Mouse (Mus musculus) urinary bladder, postnatal 10 days (tissue): ENCODE data around the gene Gm20521.

Source experiments
- DNase-seq: peaks from one replicate; pipeline ENCODE4 v3.0.0; 2022; ENCODE audit warnings: low spot score

Gm20521 gene

DNA sequence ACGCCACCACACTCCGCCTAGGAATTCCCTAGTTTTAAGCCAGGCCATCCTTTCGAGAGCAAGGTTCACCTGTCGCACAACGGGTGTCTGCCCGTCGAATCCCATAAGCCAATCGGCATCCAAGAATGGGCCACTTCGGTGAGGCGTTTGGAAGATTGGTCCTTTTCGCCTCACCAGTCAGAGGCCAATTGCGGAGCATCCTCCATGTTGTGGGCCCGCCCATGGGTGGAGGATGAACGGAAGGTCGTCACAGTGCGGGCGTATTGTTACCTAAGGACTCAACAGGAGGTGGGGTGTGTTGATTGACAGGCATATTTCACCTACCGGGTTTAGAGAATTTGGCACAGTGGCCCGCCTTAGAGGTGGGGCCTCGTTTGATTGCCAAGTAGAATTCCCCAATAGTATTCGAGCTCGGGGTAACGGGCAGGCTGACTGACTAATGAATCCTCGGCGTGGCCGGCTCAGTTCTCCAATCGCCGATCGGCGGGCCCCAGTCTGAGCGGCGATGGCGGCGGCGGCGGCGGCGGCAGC lies 10.5 kb downstream of the Gm20521 start:
- peak; percentile 91 for DNase-seq

GRCm38 (mm10) chr14:54894296-54895151 lies 11.3 kb downstream of the Gm20521 start:
- DNase-seq: no peak

DNA sequence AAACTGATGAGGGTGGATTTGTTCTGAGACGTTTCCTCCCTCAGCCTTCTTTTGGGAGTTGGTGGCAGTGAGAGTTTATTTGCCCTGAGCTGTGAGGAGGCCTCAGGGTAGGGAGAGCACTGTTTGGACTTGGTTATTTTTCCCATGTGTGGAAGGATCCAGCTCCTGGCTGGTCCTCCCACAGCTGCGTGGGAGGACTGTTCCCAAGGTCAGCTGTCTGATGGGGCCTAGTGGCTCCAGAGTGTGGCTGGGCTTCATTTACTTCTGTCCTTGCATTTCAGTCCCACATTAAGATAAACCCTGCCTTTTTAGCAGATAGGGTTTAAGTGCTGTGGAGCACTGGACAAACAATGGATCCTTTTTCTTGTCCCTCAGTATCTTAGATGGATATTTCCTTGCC lies 14.2 kb downstream of the Gm20521 start:
- no peak for DNase-seq

GRCm38 (mm10) chr14:54900383-54900782 lies 17.1 kb downstream of the Gm20521 start:
- DNase-seq: no peak

DNA sequence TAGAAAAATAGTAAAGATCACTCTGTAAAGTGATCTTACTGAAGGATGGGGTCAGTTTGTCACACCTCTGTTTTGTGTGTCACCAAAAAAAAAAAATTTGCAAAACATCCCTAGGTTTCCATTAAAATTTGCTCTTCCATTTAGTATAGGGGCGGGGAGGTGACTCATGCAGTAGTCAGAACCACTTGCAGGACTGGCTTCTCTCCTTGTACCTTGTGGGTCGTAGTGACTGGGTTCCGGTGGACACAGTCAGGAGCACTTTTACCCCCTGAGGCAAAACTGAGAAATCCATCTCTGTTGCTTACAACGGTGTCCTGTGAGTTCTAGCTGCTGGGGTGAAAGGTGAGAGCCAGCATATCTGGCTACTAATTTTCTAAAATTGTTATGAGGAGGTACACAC lies 20.4 kb downstream of the Gm20521 start:
- DNase-seq: no peak

DNA sequence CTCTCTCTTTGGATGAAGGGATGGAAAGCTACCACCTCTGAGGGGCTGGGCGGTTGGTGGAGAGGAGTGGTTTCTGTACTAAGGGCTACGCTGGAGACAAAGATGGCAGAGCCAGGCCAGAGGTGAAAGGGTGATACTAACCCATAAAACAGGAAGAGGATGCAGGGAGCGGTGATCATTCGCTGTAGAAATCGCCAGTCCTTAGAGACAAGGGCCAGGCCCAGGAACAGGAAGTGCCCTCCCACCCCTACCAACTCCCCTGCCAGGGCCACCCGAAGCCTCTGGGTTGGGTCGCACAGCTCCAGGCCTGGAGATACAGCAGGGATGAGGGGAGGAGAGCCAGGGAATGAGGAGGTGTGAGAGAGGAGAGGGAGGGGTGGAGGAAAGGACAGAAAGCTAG lies 25.4 kb downstream of the Gm20521 start:
- DNase-seq: no peak

DNA sequence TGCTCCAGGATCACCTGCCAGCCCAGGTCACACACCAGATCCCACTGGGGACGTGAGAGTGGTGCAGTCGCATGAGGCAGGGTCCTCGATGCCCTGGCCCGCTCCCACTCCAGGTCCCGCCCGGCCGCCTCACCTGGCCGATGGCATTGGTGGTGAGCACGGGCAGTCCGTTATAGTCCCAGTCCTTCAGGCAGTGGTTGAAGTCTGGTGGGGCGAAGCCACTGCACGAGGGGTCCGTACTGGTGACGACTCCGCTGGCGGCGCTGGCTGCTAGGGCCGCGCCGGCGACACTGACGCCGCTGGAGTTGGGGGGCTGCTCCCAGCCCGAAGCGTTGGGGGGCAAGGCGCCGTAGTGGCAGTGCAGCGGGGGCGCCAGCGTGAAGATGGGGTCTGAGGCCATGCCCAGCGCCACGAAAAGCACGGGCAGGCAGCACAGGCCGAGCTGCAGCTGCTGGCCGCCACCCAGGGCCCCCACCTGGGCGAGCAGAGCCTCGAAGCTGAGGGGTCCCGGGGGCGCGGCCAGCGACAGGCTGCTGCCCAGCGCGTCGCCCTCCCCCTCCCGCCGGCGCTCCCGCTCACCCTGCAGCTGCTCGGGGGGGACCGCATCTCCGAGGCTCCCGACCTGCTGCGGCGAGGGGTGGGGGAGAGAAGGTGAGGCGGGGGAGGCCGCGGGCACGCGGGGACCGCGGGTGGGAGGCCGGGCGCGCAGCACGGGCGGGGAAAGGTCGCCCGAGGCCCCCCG lies 29.0 kb downstream of the Gm20521 start:
- no peak for DNase-seq

- DNase-seq: no peak
Observed at GRCm38 (mm10) chr14:54912886-54913285, 29.6 kb downstream of the Gm20521 start, which contains the start of gene Slc22a17. Gene Slc22a17, minus strand, starts transcription at chr14:54913132.

- no peak for DNase-seq
Observed at GRCm38 (mm10) chr14:54913343-54913742, 30.1 kb downstream of the Gm20521 start.

DNA sequence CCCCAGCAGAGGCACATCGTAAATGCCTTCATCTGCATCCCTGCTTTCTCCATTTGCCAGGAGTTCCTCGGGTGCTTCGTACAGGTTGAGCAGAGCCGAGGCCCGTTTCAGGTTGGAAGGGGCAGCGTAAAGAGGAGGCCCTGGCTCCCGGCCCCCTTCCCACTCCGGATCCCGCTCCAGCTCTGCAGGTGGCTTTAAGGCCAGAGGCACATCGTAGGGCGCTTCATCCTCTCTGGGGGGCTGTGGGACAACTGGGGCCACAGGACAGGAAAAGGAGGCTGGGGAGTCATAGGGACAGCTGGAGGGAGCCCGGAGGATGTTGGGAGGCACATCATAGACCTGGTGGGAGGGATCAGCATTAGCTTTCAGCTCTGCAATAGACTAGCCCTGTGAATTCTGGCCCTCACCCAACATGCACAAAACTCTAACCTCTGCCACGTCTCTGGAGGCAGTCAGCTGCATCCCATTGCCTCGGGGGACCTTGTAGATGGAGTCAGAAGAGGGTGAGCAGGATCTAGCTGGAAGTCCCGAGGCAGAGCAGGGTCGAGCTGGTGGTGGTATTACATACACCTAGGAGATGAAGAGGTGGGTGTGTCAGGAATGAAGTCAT lies 36.9 kb downstream of the Gm20521 start:
- DNase-seq: no peak

- DNase-seq: no peak
Observed at GRCm38 (mm10) chr14:54924641-54925348, 41.6 kb downstream of the Gm20521 start.

DNA sequence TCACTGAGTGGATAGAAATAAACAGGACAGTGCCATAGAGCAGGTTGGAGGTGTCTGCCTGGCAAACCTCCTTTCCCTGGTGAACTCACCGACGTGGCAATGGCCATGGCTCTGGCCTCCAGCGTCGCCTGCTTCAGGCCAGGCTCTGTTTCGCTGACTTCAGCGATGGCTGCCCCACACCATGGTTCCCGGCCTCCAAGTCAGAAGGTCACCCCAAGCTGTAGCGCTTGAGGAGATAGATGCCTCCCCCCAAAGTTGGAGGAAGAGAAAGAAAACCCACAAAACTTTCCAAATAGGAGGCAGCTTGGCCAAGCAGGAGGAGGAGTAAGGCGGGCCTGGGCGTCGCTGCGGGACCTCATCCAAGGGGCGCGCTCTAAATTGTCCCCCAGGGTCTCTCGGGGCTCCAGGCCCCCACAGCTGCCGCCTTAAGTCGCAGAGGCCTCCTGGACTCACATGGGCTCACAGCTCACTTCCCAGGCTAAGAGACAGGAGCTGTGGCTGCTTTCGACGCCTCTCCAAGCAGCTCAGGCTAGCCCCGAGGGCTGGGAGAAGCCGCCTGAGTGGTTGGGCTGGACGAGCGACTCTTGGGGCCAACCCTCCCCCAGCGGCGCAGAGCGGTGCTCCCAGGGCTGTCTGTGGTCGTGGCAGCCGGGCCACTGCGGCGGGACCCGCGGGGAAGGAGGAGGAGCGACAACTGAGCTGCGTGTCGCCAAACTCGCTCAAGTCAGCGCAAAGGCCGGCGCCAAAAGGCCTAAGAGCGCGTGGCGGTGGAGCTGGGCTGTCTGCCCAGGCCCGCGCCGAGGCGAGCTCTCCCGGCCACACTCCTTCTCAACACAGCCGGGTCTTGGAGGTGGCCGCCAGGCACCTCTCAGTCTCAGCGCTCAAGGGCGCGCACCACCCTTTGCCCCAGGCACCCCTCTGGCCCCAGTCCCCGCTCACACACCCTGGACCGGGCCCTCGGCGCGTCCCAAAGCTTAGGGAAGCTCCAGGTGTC lies 42.4 kb downstream of the Gm20521 start, which contains the start of gene Efs:
Efs (minus strand) TSS at position 778 of the 994 bp plus-strand sequence.
- peak; percentile 44 for DNase-seq

DNA sequence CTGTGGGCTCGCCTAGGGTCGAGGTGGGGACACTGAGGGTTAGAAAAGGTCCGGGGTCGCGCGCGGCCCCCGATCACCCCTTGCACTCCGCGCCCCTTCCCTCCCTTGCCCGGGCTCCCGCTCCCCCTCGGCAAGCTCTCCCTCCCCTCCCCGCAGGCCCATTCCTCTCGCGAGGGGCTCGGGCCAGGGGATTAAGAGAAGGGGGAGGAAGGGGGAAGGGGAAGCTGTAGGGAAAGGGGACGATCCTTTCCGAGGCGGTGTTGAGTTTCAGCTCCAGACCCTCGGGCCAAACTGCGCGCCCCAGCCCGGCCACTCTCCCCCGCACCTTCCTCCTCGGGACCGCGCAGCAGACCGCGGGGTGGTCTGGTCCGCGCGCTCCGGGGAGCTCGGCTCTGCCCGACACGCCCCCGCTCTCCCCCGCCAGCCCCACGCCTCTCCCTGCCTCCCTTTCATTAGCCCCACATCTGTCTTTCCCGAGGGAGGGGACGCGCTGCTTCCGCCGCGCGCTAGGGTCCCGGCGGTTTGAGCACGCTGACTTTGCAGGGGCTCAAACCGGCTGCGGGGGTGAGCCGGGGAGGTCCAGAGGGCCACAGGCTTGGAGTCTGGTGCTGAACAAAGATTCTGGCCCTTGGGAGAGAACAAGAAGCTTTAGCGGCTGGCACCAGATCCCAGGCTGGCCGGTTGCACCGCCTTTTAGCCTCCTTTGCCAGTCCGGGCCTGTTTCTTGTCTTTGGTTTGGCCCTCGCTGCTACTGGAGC lies 43.3 kb downstream of the Gm20521 start:
- DNase-seq: no peak

DNA sequence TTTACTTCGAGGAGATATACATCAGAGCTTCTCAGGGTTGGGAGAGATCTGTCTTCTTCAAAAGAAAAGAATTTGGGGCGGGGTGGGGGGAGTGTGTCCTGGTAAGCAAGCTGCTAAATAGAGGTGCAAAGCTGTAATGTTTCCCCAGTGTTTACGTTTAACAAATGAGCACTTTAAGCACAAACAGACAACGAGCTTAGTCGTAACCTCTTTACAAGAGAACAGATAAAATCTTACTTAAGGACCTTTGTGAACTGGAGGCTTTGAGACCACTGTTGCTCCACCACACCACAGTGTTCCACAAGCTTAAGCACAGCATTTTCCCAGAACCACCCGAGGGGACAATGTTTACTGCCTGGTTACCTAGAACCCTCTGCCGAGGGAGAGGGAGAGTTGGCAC lies 44.1 kb downstream of the Gm20521 start:
- DNase-seq: no peak

- DNase-seq: no peak
Observed at GRCm38 (mm10) chr14:54929801-54930200, 46.6 kb downstream of the Gm20521 start.

- DNase-seq: no peak
Observed at GRCm38 (mm10) chr14:54930431-54930830, 47.2 kb downstream of the Gm20521 start.

GRCm38 (mm10) chr14:54932645-54933150 lies 49.5 kb downstream of the Gm20521 start, which contains the start of gene Il25:
Gene Il25, plus strand, starts transcription at chr14:54932695.
- DNase-seq: no peak

DNA sequence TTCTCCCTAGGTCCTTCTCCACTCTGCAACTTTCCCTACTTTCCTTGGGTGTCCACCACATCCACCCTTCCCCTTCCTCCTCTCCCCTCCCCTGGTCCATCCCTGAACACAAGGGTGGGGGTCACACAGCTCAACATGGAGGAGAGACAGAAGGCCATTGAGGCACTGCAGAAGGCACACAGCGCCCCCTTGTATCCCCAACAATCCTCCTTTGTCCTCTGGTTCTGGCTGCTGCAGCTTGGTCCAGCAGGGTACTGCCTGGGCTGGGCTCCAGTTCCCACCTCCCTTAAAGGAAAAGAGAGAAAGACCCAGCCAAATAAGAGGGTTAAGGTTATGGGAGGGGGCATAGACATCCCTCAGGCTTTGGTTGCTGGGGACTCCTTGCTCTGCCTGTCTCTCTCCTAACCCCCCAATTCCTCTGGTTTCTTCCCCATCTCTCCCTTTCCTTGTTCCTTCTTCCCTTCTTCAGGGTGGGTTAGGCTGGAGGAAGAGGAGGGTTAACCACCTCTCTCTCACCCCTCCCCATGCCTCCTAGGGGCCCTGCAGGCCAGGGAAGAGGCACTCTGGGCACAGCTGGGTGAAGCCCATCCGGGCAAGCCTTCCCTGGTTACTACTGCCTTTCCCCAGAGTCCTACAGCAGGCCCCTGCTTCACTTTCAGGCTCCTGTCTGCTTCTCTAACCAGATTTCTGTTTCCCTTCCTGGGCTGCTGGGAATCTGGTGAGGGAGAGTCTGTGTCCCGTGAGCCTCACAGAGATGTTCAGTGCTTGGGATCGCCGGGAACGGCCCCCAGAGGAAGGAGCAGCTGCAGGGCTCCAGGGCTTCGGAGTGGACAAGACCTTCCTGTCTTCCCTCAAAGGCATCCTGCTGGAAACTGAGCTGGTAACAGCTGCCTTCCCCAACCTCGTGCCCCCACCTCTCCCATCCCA lies 52.9 kb downstream of the Gm20521 start, which contains the start of gene Cmtm5:
Cmtm5 (plus strand) TSS at position 358 of the 927 bp plus-strand sequence.
- no peak for DNase-seq
